Mouse (Mus musculus) ES-E14 (cell line): ENCODE data around the gene Acadm.

ENCODE experiments used
- HCFC1 ChIP-seq: IDR thresholded peaks from 2 replicates; pipeline ENCODE4 v1.6.1; 2012; ENCODE audit warnings: low read length, inconsistent platforms, borderline replicate concordance; ENCODE audit not compliant: insufficient read depth
- ZC3H11A ChIP-seq: IDR thresholded peaks from 2 replicates; pipeline ENCODE4 v1.6.1; 2012; ENCODE audit warnings: low read depth, mild to moderate bottlenecking, inconsistent platforms, low read length, borderline replicate concordance

DNA sequence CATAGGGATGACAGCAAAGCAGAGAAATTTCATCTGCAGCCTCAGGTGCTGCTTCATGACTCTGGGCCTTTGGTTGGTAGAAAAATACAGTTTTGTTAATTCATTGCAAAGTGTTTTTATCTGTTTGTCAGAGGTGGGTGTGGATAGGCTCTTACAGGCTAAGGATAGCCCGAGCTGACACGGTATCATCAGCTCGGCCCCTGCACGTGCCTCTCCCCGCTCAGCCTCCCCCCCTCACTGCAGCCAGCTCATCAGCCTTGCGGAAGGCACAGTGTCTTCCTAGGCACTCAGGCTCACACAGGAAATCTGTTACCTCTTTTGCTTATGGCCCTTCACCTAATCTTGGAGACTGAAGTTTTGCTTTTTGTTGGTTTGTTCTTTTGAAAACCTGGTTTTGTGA is 56.3 kb downstream of the Acadm start:
- TF ChIP-seq ZC3H11A = no peak
- TF ChIP-seq HCFC1 = no peak
